Mouse (Mus musculus) embryonic facial prominence, embryonic 15.5 days (tissue): ENCODE measurements around the gene Zfc3h1. TPM values are rescaled to one million over a fixed set of nuclear protein-coding genes. Genes with fewer than 3 reads are reported as not detected.
A peak's percentile ranks its signal among the peaks of the same experiment; 100 is the strongest.

ENCODE experiments used
- ATAC-seq: fragments of 200-750 bp; cut with Nextera tagmentation; 2 replicates; pipeline ENCODE4 v1.8.0; 2017; ENCODE audit warnings: low read depth, moderate TSS enrichment; ENCODE audit not compliant: insufficient number of reproducible peaks, low FRiP score, low TSS enrichment
- H3K27ac ChIP-seq: fragments of 300-500 bp; sonication (generic); replicated peaks from 2 replicates; pipeline ENCODE4 v1.5.1; 2015; ENCODE audit warnings: mild to moderate bottlenecking, inconsistent platforms
- H3K27me3 ChIP-seq: fragments of 300-500 bp; sonication (generic); 2 replicates; pipeline ENCODE4 v1.6.1; 2015; ENCODE audit warnings: inconsistent platforms
- H3K36me3 ChIP-seq: fragments of 300-500 bp; sonication (generic); 2 replicates; pipeline ENCODE4 v1.6.1; 2015; ENCODE audit warnings: mild to moderate bottlenecking, inconsistent platforms
- H3K4me1 ChIP-seq: fragments of 300-500 bp; sonication (generic); 2 replicates; pipeline ENCODE4 v1.6.1; 2015; ENCODE audit warnings: inconsistent platforms
- H3K4me2 ChIP-seq: fragments of 300-500 bp; sonication (generic); replicated peaks from 2 replicates; pipeline ENCODE4 v1.6.1; 2015; ENCODE audit warnings: mild to moderate bottlenecking, inconsistent platforms
- H3K4me3 ChIP-seq: fragments of 300-500 bp; sonication (generic); replicated peaks from 2 replicates; pipeline ENCODE4 v1.5.1; 2015; ENCODE audit warnings: mild to moderate bottlenecking, inconsistent platforms
- H3K9ac ChIP-seq: fragments of 300-500 bp; sonication (generic); 2 replicates; pipeline ENCODE4 v1.6.1; 2015; ENCODE audit warnings: inconsistent platforms
- H3K9me3 ChIP-seq: fragments of 300-500 bp; sonication (generic); replicated peaks from 2 replicates; pipeline ENCODE4 v1.6.1; 2016; ENCODE audit warnings: inconsistent platforms
- WGBS: fragments of 180-500 bp; shearing (Covaris S2); methylation state at CpG from one replicate; pipeline ENCODE4 v1.1.7; 2015; 5-methylcytosine and 5-hydroxymethylcytosine counted together
- polyA plus RNA-seq: library from polyadenylated mRNA; unstranded; fragments of >200 nt; fragmentation: Nextera tagmentation; extraction: Ambion mirVana; gene quantifications from 2 replicates; pipeline ENCODE4 v1.2.1, GENCODE M21; 2015

Zfc3h1 gene
- polyA plus RNA-seq, 1 experiment from 2014 or later: 22.0 TPM

DNA sequence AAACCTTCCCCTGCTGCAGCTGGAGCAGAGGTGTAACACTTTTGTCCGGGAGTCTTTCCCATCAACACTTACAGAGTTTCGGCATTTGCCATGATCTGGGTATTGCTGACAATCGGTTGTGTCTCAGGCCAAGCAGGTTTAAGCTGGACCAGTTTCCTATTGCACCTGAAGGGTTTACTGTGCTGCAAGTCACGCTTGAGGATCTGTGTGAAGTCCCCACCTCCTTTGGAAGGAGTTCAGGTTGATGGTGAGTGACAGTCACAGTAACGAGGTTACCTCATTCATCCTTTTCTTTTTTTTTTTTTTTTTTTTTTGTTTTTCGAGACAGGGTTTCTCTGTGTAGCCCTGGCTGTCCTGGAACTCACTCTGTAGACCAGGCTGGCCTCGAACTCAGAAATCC lies 28.7 kb upstream of the Zfc3h1 start:
- Histone ChIP-seq H3K27me3 (no peaks in the 10 kb centered on the region), H3K9me3 (no peaks in the 10 kb centered on the region), H3K9ac (no peak overlapping the region), H3K4me3 (no peak overlapping the region), H3K36me3 (peaks cover 8% of the 10 kb centered on the region), H3K4me2 (no peak overlapping the region), H3K4me1 (peaks cover 7% of the 10 kb centered on the region), H3K27ac (no peak overlapping the region)
- no peak for ATAC-seq
- 81% methylated on average over 6 of the region's 7 CpGs for WGBS

DNA sequence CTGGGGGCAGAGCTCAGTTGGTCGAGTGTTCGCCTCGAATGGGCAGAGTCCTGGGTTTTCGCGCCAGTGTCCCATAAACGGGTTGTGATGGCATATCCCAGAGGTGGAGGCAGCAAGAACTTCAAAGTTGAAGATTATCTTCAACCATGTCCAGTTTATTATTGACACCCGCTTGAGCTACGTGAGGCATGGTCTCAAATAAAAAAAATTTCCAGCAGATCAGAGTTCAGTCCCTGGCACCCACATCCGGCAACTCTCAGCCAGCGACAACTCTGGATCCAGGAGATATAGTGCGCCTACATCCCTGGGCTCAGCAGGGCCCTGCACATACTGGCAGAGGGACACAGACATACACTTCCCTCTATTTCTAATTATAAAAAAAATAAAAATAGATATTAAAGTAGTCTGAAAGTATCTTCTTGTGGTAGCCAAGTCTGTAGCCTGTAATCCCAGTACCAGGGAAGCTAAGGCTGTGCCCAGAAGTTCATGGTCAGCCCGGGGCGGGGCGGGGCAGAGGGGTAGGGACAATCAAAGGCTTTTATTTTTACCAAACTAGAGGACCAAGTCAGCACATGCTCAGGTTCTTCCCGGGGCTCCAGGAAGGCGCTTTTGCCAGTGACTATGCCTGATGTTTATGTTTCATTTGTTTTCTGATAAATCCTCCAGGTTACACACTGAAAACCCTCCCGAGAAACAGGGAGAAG lies 26.4 kb upstream of the Zfc3h1 start:
- Histone ChIP-seq H3K4me3 (no peak overlapping the region), H3K4me2 (no peak overlapping the region), H3K9ac (no peak overlapping the region), H3K4me1 (peaks cover 21% of the 10 kb centered on the region), H3K27ac (no peak overlapping the region), H3K9me3 (no peaks in the 10 kb centered on the region), H3K36me3 (peaks cover 8% of the 10 kb centered on the region), H3K27me3 (no peaks in the 10 kb centered on the region)
- no peak for ATAC-seq
- 90% methylated on average over 17 of the region's 17 CpGs for WGBS

DNA sequence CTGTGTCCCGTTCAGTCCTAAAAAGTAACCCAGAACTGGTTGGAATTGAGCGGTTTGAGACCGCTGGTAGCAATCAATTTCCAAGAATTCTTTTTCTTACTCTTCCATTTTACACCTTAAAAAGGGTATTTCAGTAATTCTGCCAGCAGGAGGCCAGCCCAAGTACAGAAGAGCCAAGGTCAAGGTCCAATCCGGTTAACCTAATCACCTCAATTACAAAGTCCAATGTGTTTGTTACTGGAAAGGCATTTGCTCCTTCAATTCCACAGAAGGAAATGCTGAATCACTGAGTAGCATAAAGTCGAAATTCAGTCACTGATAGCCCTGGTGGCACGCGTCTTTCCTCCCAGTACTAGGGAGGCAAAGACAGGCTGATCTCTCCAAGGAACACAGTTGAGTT lies 25.7 kb upstream of the Zfc3h1 start:
- 89% methylated on average over 7 of the region's 7 CpGs for WGBS
- ATAC-seq: no peak

DNA sequence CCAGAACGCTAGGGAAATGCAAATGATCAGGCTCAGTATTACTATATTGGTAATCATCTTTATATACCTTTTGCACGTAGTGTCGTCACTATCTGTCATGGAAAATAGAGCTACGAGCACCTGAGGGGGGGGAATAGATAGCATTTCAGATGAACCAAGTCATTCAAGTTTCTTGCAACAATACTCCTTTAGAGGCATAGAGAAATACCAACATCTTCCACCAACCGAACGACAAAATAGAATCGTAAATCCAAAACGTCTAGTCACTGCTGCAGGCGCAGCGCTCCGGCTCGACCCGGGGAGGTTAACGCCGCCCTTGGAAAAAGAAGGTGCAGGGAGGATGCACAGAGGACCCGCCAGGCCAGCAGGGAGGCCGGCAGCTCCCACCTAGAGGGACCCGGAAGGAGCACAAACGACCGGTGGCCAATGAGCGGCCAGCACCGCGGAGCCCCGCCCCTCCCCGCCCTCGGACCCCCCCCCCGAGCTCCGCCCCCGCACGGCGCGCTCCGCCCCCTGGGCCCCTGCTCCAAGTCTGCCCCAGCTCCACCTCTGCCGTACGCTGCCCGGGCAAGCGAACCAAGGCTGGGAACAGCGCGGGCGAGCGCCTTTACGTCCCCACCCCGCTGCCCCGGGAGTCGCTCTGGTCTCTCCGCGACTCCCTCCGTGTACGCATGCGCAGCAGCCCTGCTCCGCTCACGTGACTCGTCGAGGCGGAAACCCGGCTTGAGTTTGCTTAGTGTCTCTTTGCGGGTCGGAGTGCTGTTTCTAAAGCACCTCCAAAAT lies 22.7 kb upstream of the Zfc3h1 start, which contains the start of gene Tmem19:
TSS of gene Tmem19 (minus strand) at position 662 of the 783 bp plus-strand sequence.
- ATAC-seq: peak; percentile 99
- no peaks in the 10 kb centered on the region for H3K36me3 ChIP-seq
- no peaks in the 10 kb centered on the region for H3K27me3 ChIP-seq
- H3K27ac ChIP-seq: peak within 1 kb of the TSS; percentile 94
- under 1% methylated on average over 57 of the region's 58 CpGs for WGBS
- H3K4me3 ChIP-seq: peak within 1 kb of the TSS; percentile 68
- peak within 1 kb of the TSS; percentile 82 for H3K4me2 ChIP-seq
- peak within 1 kb of the TSS; percentile 47 for H3K9ac ChIP-seq
- H3K9me3 ChIP-seq: no peaks in the 10 kb centered on the region
- H3K4me1 ChIP-seq: peaks cover 22% of the 10 kb centered on the region

More for the DNA sequence above, 25.7 kb upstream of the Zfc3h1 start:
- H3K27ac ChIP-seq: no peak overlapping the region
- H3K36me3 ChIP-seq: peaks cover 8% of the 10 kb centered on the region
- no peak overlapping the region for H3K4me2 ChIP-seq
- H3K9ac ChIP-seq: no peak overlapping the region
- no peaks in the 10 kb centered on the region for H3K27me3 ChIP-seq
- H3K4me1 ChIP-seq: peaks cover 22% of the 10 kb centered on the region
- H3K9me3 ChIP-seq: no peaks in the 10 kb centered on the region
- H3K4me3 ChIP-seq: no peak overlapping the region

DNA sequence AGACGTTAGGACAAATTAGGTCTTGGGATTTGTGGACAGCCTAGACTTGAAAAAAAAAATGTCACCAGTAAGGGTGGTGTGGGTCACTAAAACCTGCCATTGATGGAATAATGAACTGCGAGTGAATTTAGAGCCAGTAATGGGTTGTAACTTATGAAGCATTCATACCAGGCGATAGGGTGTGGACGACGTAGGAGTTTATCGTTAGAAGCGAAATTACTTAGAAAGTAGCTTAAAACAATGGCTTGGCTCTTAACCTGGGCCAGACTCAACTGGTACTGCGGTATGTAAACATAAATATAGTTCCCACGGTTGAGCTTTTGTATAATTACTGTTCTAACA lies 22.2 kb upstream of the Zfc3h1 start:
- peak overlapping the region; percentile 94 for H3K27ac ChIP-seq
- H3K27me3 ChIP-seq: no peaks in the 10 kb centered on the region
- peaks cover 22% of the 10 kb centered on the region for H3K4me1 ChIP-seq
- H3K9ac ChIP-seq: peak overlapping the region; percentile 23; the same call in 1 of the 2 replicates
- peak overlapping the region; percentile 82 for H3K4me2 ChIP-seq
- H3K4me3 ChIP-seq: peak overlapping the region; percentile 68
- WGBS: 5% methylated on average over 9 of the region's 9 CpGs
- H3K36me3 ChIP-seq: no peaks in the 10 kb centered on the region
- ATAC-seq: no peak
- no peaks in the 10 kb centered on the region for H3K9me3 ChIP-seq

DNA sequence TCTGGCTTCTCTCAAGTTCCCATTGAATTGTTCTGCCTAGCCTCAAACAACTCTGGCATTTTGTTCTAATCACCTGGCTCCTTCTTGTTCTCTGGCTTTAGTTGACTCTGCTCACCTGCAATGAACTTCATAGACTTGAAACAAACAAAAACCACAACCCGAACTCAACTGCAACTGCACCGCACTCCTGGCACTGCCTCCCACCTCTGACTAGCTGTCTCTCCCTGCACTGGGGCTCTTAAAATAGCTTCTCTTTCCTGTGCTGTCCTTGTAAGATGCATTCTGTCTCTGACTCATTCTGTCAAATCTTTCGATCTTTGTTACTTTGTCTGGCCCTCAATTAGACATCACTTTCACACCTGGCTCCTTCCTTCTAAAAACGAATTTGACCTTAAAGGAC lies 21.6 kb upstream of the Zfc3h1 start:
- ATAC-seq: no peak
- H3K27me3 ChIP-seq: no peaks in the 10 kb centered on the region
- no peak overlapping the region; the same call in 1 of the 2 replicates for H3K9ac ChIP-seq
- peak overlapping the region; percentile 82 for H3K4me2 ChIP-seq
- H3K36me3 ChIP-seq: no peaks in the 10 kb centered on the region
- 83% methylated on average over 4 of the region's 4 CpGs for WGBS
- H3K9me3 ChIP-seq: no peaks in the 10 kb centered on the region
- H3K27ac ChIP-seq: peak overlapping the region; percentile 94; the same call in 1 of the 2 replicates
- peak overlapping the region; percentile 68 for H3K4me3 ChIP-seq
- H3K4me1 ChIP-seq: peaks cover 22% of the 10 kb centered on the region

DNA sequence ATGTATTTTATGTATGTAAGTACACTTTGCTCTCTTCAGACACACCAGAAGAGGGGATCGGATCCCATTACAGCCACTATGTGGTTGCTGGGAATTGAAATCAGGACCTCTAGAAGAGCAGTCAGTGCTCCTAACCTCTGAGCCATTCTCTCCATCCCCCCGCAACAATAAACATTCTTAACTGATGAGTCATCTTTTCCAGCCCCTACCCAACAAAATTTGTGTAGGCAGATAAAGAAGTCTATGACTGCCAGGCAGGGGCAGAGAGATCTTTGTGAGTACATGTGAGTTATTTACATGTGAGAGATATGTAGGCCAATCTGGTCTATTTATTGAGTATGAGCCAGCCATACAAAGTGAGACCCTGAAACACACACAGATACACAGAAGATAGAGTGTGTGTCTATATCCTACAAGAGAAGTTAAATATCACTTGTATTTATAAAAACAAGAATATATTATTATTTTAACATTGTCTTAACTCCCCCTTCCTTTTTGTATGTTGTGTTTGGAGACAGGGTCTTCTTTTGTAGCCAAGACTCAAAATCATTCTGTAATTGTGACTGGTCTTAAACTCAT lies 3.2 kb upstream of the Zfc3h1 start:
- ATAC-seq: no peak
- Histone ChIP-seq H3K4me2 (no peak overlapping the region), H3K4me3 (no peak overlapping the region), H3K27me3 (no peaks in the 10 kb centered on the region), H3K9me3 (no peaks in the 10 kb centered on the region), H3K27ac (no peak overlapping the region), H3K9ac (no peak overlapping the region), H3K36me3 (no peaks in the 10 kb centered on the region), H3K4me1 (peaks cover 10% of the 10 kb centered on the region; the same call in 1 of the 2 replicates)
- WGBS: 78% methylated on average over 2 of the region's 2 CpGs

DNA sequence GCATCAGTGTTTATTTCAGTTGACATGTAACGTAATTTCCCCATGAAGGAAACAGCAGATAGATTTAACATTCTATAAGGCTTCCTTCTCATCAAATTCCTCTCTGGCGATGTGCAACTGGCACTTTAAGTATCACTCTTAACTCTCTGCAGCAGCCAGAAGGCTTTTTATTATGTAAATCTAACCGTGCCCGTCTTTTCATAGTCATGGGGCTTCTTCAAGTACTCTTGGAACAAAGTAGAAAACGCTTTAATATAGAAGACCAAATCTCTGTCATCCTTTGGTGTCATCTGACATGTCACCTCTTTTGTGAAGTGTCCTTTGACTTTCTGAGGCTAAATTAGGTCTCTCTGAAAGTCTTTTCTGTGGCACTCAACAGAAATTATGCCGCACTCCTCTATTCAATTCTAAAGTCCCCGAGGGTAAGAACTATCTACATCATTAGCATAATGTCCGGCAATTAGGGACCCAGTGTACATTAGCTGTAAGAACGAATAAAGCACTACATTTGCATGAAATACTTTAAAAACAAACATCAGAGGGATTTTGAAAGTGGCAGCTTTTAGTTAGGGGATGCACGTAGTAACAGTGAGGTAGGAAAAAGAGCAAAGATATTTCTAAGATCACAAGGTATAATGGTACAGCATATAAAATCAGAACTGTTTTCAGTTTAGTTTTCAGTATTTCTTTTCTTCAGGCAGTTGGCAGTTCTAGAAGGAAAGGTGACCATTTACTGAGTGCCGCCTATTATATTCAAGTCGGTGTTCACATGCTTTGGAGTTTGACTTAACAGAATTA lies 1.7 kb upstream of the Zfc3h1 start:
- Histone ChIP-seq H3K9ac (0 out of 2 replicates have a peak overlapping the region, but pooled peaks have one; percentile 87), H3K4me1 (peaks cover 16% of the 10 kb centered on the region), H3K4me3 (peak overlapping the region; percentile 94), H3K27me3 (no peaks in the 10 kb centered on the region), H3K27ac (no peak overlapping the region), H3K36me3 (no peaks in the 10 kb centered on the region), H3K9me3 (no peaks in the 10 kb centered on the region), H3K4me2 (peak overlapping the region; percentile 58)
- no peak for ATAC-seq
- 17% methylated on average over 12 of the region's 12 CpGs for WGBS

DNA sequence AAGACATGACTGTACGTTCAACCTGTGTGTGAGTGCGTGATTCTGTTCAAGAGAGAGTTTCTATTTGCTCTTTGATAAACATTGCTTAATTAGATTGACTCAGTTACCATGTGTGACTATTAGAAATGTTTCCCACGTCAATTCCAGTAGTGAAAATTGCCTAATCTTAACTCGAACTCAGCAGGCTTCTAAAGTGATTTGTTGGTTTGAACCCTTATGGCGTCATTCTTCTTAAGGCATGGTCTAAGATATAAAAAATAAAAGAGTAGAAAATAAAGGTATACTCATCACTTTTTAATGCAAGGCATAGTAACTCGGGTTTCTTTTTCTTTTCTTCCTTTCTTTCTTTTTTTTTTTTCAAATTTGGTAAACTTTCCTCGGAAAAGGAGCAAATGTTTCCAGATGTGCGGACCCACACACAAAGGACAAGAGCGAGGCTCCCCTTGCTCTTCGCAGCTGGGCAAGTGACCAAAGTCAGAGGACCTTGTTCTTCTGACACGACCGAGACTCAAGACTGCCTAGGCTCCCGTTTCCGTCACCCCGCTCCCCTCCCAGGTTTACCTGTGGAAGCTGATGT lies 1.0 kb upstream of the Zfc3h1 start:
- whole genome bisulfite sequencing: under 1% methylated on average over 15 of the region's 15 CpGs
- ATAC-seq: no peak
- Histone ChIP-seq H3K27me3 (no peaks in the 10 kb centered on the region), H3K4me2 (peak overlapping the region; percentile 58), H3K4me1 (peaks cover 22% of the 10 kb centered on the region), H3K4me3 (peak overlapping the region; percentile 94), H3K9ac (peak overlapping the region; percentile 87), H3K9me3 (no peaks in the 10 kb centered on the region), H3K27ac (peak overlapping the region; percentile 99), H3K36me3 (no peaks in the 10 kb centered on the region)

DNA sequence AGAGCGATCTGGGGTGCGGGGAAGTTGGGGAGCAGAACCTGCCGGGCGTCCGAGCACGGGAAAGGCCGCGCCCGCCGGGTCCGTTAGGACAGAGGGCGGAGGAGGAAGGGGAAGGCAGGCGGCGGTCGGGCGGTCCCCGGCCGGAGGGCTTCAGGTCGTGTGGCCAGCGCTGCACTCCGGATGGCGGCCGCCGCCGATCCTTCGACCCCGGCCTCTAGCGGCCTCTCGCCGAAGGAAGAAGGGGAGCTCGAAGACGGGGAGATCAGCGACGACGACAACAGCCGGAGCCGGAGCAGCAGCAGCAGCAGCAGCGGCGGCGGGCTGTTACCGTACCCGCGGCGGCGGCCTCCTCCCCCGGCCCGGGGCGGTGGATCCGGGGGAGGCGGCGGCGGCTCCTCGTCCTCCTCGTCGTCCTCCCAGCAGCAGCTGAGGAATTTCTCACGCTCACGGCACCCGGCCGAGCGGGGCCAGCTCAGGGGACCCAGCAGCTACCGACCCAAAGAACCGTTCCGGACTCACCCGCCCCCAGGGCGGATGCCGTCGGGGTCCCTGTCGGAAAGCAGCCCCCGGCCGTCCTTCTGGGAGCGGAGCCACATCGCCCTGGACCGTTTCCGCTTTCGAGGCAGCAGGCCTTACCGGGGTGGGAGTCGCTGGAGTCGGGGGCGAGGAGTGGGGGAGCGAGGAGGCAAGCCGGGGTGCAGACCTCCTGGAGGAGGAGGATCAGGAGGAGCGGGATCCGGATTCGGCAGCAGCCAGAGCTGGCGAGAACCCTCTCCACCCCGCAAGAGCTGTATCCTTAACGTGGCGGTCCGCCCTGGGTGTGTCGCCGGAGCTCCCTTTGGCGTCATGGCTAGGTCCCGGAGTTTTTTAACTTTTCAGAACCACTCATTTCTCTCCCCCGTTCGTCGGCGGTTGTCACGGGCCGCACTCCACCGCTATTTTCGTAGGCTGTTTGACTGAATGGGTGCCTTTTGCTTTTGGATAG lies 551 bp downstream of the Zfc3h1 start:
- peak overlapping the region; percentile 94 for H3K4me3 ChIP-seq
- peak overlapping the region; percentile 99 for H3K27ac ChIP-seq
- H3K9me3 ChIP-seq: no peaks in the 10 kb centered on the region
- H3K36me3 ChIP-seq: 0 out of 2 replicates have a peak, but pooled peaks cover 3% of the 10 kb centered on the region
- H3K4me2 ChIP-seq: peak overlapping the region; percentile 58
- H3K9ac ChIP-seq: peak overlapping the region; percentile 86
- peak; percentile 16 for ATAC-seq
- peaks cover 22% of the 10 kb centered on the region for H3K4me1 ChIP-seq
- under 1% methylated on average over 100 of the region's 101 CpGs for WGBS
- H3K27me3 ChIP-seq: no peaks in the 10 kb centered on the region
